Mouse (Mus musculus) heart, postnatal 0 days (tissue): ENCODE results near the gene Pax8. TPM values are rescaled to one million over a fixed set of nuclear protein-coding genes. Genes with fewer than 3 reads are reported as not detected.
A peak's percentile ranks its signal among the peaks of the same experiment; 100 is the strongest.

ENCODE experiments used
- ATAC-seq: fragments of 200-750 bp; cut with Nextera tagmentation; 2 replicates; pipeline ENCODE4 v1.8.0; 2017; ENCODE audit warnings: low read depth, moderate number of reproducible peaks, moderate library complexity; ENCODE audit not compliant: insufficient read depth
- DNase-seq: peaks from one replicate; pipeline ENCODE4 v3.0.0-alpha.2; 2016; ENCODE audit warnings: low spot score
- H3K27ac ChIP-seq: fragments of 300-500 bp; sonication (generic); 2 replicates; pipeline ENCODE4 v1.5.1; 2014; ENCODE audit warnings: low read depth, mild to moderate bottlenecking
- H3K27me3 ChIP-seq: fragments of 300-500 bp; sonication (generic); 2 replicates; pipeline ENCODE4 v1.6.1; 2014; ENCODE audit warnings: low read length, mixed read lengths; ENCODE audit not compliant: control insufficient read depth, insufficient read depth
- H3K36me3 ChIP-seq: fragments of 300-500 bp; sonication (generic); replicated peaks from 2 replicates; pipeline ENCODE4 v1.6.1; 2014; ENCODE audit warnings: low read length, mixed read lengths; ENCODE audit not compliant: control insufficient read depth, insufficient read depth
- H3K4me1 ChIP-seq: fragments of 300-500 bp; sonication (generic); 2 replicates; pipeline ENCODE4 v1.6.1; 2014; ENCODE audit warnings: antibody characterized with exemption; ENCODE audit not compliant: control insufficient read depth, insufficient read depth
- H3K4me2 ChIP-seq: fragments of 300-500 bp; sonication (generic); 2 replicates; pipeline ENCODE4 v1.6.1; 2014; ENCODE audit warnings: low read depth, mild to moderate bottlenecking, low read length, moderate library complexity
- H3K4me3 ChIP-seq: fragments of 300-500 bp; sonication (generic); 2 replicates; pipeline ENCODE4 v1.5.1; 2014; ENCODE audit warnings: low read depth, low read length
- H3K9ac ChIP-seq: fragments of 300-500 bp; sonication (generic); replicated peaks from 2 replicates; pipeline ENCODE4 v1.6.1; 2014; ENCODE audit warnings: low read depth, low read length, mixed read lengths
- H3K9me3 ChIP-seq: fragments of 300-500 bp; sonication (generic); replicated peaks from 2 replicates; pipeline ENCODE4 v1.6.1; 2016; ENCODE audit warnings: low read length; ENCODE audit not compliant: control insufficient read depth
- CTCF ChIP-seq: IDR thresholded peaks from 2 replicates; pipeline ENCODE4 v1.5.1; 2016; ENCODE audit warnings: antibody characterized with exemption, control low read depth, low read depth
- EP300 ChIP-seq: IDR thresholded peaks from 2 replicates; pipeline ENCODE4 v1.6.1; 2016; ENCODE audit warnings: antibody characterized with exemption, low read depth
- WGBS: fragments of 180-500 bp; shearing (Covaris S2); extraction: QIAGEN DNeasy Blood & Tissue Kit; methylation state at CpG from one replicate; pipeline ENCODE4 v1.1.7; 2014; 5-methylcytosine and 5-hydroxymethylcytosine counted together
- polyA plus RNA-seq: library from polyadenylated mRNA; unstranded; fragments of >200 nt; fragmentation: Nextera tagmentation; extraction: Ambion mirVana; gene quantifications from 2 replicates; pipeline ENCODE4 v1.2.1, GENCODE M21; 2015
- total RNA-seq: library from RNA; depleted of rRNA; stranded (reverse); fragments of >200 nt; gene quantifications from 2 replicates; pipeline ENCODE4 v1.2.3, GENCODE M21; 2014; ENCODE audit warnings: low replicate concordance

Pax8 gene
- total and polyA plus RNA-seq, 2 experiments from 2014 or later, result not detected

GRCm38 (mm10) chr2:24473641-24474511 lies 1.5 kb downstream of the Pax8 start:
- peaks cover 73% of the 10 kb centered on the region for H3K27me3 ChIP-seq
- no peaks in the 10 kb centered on the region for H3K9me3 ChIP-seq
- TF ChIP-seq EP300, result no peak
- no peak for TF ChIP-seq CTCF
- no peak overlapping the region for H3K27ac ChIP-seq
- no peaks in the 10 kb centered on the region for H3K36me3 ChIP-seq
- peak overlapping the region; percentile 29 for H3K4me3 ChIP-seq
- 1% methylated on average over 56 of the region's 56 CpGs for WGBS
- H3K4me1 ChIP-seq, result no peaks in the 10 kb centered on the region
- H3K9ac ChIP-seq, result no peak overlapping the region
- DNase-seq, result no peak
- ATAC-seq, result no peak; the same call in 1 of the 2 replicates
- peak overlapping the region; percentile 33 for H3K4me2 ChIP-seq

DNA sequence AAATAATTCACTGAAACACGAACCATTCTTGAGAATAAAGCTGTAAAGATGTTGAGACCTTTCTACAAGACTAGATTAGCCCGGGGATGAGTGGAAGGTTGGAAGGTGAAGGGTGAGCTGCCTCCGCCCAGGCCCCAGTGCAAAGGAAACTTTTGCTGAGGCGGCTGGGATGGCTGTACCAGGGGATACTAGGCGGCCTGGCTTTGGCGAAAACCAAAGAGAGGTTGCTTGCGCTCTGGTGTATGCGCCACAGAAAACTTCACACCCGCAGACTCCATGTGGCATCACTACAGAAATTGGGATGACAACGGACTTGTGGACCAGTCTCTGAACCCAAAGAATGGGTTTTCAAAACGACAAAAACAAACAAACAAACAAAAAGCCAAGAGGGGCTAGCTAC lies 2.7 kb downstream of the Pax8 start:
- Histone ChIP-seq H3K27me3 (peaks cover 80% of the 10 kb centered on the region), H3K9me3 (no peaks in the 10 kb centered on the region), H3K4me3 (no peak overlapping the region), H3K9ac (no peak overlapping the region), H3K4me2 (no peak overlapping the region), H3K27ac (no peak overlapping the region), H3K4me1 (no peaks in the 10 kb centered on the region), H3K36me3 (no peaks in the 10 kb centered on the region)
- WGBS, result 5% methylated on average over 11 of the region's 11 CpGs
- no peak for TF ChIP-seq EP300
- TF ChIP-seq CTCF, result no peak
- ATAC-seq (no peak), DNase-seq (no peak)

DNA sequence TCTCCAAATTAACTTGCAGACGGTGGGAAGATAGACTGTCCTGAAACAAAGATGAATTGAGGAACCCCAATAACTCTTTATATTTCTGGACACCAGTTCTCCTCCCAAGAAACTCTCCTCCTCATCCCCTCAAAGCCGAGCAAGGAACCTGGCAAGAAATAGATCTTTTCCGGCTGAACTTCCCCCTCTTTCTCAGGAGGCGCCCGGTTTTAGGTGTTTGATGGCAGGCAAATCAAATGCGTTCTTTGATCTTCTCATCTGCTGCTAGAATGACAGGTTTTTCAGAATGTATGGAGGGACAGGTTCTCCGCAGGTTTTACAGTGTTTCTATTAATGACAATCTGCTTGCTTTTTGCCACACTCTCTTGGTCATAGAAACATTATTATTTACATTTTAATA lies 3.3 kb downstream of the Pax8 start:
- Histone ChIP-seq H3K27me3 (peaks cover 80% of the 10 kb centered on the region), H3K9me3 (no peaks in the 10 kb centered on the region), H3K9ac (no peak overlapping the region), H3K4me3 (no peak overlapping the region), H3K27ac (no peak overlapping the region), H3K4me2 (no peak overlapping the region), H3K36me3 (no peaks in the 10 kb centered on the region), H3K4me1 (no peaks in the 10 kb centered on the region)
- WGBS, result 8% methylated on average over 7 of the region's 7 CpGs
- DNase-seq (no peak), ATAC-seq (no peak)
- TF ChIP-seq EP300 (no peak), CTCF (no peak)

DNA sequence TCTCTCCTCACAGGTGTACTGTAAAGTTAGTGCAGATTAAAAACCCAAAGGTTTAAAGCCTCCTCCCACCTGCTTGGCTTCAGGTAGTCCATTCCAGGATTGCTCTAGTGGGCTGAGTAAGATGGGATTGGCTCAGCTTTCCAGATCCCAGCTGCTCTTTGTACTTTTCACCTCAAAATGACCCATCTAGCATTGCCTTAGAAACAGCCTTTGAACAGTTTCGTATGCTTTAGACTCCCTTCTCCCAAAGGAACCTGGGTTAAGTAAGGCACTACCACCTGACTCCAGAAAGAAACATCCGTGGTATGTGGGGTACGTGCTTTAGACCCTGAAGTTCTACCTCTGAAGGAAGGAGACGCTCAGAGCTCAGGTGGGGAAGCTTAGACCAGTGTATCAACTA lies 6.3 kb downstream of the Pax8 start:
- peaks cover 54% of the 10 kb centered on the region for H3K27me3 ChIP-seq

GRCm38 (mm10) chr2:24468430-24468829 lies 7.0 kb downstream of the Pax8 start:
- H3K4me1 ChIP-seq, result no peaks in the 10 kb centered on the region
- no peak overlapping the region for H3K9ac ChIP-seq
- H3K9me3 ChIP-seq, result no peaks in the 10 kb centered on the region
- 50% methylated on average over 1 of the region's 1 CpGs for WGBS
- TF ChIP-seq EP300 (no peak), CTCF (no peak)
- no peaks in the 10 kb centered on the region for H3K36me3 ChIP-seq
- no peak overlapping the region for H3K4me2 ChIP-seq
- H3K27me3 ChIP-seq, result peaks cover 48% of the 10 kb centered on the region
- no peak overlapping the region for H3K27ac ChIP-seq
- H3K4me3 ChIP-seq, result no peak overlapping the region
- DNase-seq (no peak), ATAC-seq (no peak)

More for the DNA sequence above, 6.3 kb downstream of the Pax8 start:
- no peak overlapping the region for H3K4me2 ChIP-seq
- DNase-seq (no peak), ATAC-seq (no peak)
- 64% methylated on average over 4 of the region's 4 CpGs for WGBS
- H3K36me3 ChIP-seq, result no peaks in the 10 kb centered on the region
- no peak overlapping the region for H3K9ac ChIP-seq
- TF ChIP-seq CTCF (no peak), EP300 (no peak)
- no peaks in the 10 kb centered on the region for H3K4me1 ChIP-seq
- no peak overlapping the region for H3K27ac ChIP-seq
- H3K4me3 ChIP-seq, result no peak overlapping the region
- H3K9me3 ChIP-seq, result no peaks in the 10 kb centered on the region
